Mouse (Mus musculus) mammary gland, adult 2 months (tissue): ENCODE results near the gene Cdca8. TPM values are rescaled to one million over a fixed set of nuclear protein-coding genes. Genes with fewer than 3 reads are reported as not detected.

Source experiments
- polyA plus RNA-seq: library from polyadenylated mRNA; depleted of rRNA; stranded (reverse); fragments of >200 nt; gene quantifications from 2 replicates; pipeline ENCODE4 v1.2.3, GENCODE M21; 2012; ENCODE audit warnings: low replicate concordance; rRNA removed

The Cdca8 gene
- polyA plus RNA-seq: 2.2 and 5.8 TPM in 2 replicates

DNA sequence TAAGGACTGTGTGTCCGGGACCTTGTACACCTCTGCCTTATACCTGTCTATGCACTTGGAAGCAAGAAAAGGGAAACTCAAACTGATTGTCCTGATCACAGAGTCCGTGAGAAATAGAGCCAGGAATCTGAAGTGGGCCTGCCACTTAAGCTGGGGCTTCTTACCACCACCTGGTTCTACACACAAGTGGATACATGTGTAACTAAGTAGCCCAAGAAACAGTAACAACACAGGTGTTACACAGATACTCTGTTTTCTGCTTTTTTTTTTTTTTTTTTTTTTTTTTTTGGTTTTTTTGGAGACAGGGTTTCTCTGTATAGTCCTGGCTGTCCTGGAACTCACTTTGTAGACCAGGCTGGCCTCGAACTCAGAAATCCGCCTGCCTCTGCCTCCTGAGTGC lies at the start of gene Cdca8:
Gene Cdca8 (minus strand): TSS at position 101 of the 400 bp plus-strand sequence.

DNA sequence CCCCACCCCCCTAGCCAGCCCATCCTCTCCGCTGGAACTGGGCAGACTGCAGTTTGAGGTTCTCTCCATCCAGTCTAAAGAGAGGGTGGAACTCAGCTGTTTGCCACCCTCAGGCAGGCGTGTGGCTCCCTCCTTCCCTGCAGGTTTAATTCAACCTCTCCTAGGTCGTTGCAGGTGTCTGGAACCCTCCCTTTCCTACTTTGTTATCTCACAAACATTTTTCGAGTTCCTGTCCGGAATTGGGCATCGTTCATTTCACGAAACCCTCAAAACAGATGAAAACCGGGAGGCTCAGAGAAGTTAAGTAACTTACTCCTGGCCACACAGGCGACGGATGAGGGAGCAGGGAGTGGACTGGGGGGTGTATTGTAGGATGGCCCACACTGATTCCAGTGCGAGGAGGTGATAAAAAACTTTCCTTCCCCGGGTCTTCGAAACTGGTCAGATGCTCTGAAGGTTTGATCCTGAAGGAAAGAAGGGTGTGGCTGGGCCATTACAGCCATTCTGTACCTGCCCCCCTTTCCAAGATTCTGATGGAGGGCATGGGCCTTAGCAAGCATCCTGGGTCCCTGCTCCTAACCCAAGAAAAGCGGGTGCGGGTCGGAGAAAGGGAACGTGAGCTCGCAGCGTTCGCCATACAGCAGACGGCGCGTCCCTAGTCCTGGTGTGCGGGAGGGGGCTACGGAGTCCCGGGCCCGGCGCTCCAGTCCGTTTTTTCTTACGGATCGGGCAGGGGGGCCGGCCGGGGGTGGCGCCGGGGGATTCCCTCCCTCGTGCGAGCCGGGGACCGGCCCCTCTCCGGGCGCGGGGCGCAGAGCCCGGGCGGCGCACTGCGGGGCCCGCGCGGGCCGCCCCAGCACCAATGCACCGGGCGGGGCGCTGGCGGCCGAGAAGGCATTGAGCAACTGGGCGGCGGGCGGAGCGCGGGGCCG lies 46.8 kb upstream of the Cdca8 start, which contains the start of gene Rspo1:
Gene Rspo1 (plus strand): TSS at position 760 of the 932 bp plus-strand sequence.

GRCm38 (mm10) chr4:124936613-124937471 lies 2.3 kb downstream of the Cdca8 start, which contains the start of gene 9930104L06Rik:
TSS of gene 9930104L06Rik (plus strand) at chr4:124937048.

DNA sequence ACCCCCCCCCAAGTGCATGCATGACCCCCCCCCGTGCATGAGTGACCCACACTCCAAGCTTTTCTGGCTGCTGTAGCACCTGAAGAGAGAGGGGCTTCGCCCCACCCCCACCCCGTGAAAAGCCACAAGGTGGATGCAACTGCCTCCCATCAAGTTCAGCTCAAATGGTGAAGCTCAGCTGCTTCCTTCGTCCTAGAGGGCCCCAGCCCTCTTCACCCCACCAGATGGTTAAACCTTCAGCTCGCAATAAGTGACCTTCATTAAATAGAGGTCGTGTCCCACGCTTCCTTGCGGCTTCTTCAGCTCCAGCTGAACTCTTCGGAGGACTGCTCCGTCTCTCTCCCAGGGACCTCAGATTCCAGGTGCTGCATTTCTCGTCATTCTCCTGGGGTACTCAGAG lies 58.5 kb downstream of the Cdca8 start, which contains the start of gene Epha10:
Gene Epha10 (plus strand): TSS at position 301 of the 400 bp plus-strand sequence.

Other genes starting within 250 kb of the Cdca8 start
- 2.9 and 5.9 TPM in 2 replicates for gene Utp11, start 245.7 kb downstream of the Cdca8 start, polyA plus RNA-seq
- 41.5 and 102 TPM in 2 replicates for gene Fhl3, start 238.6 kb downstream of the Cdca8 start, polyA plus RNA-seq
- gene Sf3a3, start 224.5 kb downstream of the Cdca8 start, polyA plus RNA-seq: 7.8 and 11.2 TPM in 2 replicates
- 31.4 and 60.4 TPM in 2 replicates for gene Inpp5b, start 197.5 kb downstream of the Cdca8 start, polyA plus RNA-seq
- gene Mtf1, start 137.2 kb downstream of the Cdca8 start, polyA plus RNA-seq: 7.1 and 8.2 TPM in 2 replicates
- 32.9 and 51.7 TPM in 2 replicates for gene Yrdc, start 88.6 kb downstream of the Cdca8 start, polyA plus RNA-seq
- 36.2 and 51.3 TPM in 2 replicates for gene 1110065P20Rik, start 88.1 kb downstream of the Cdca8 start, polyA plus RNA-seq
- 0.99 and 1.1 TPM in 2 replicates for gene Maneal, start 77.1 kb downstream of the Cdca8 start, polyA plus RNA-seq
- 0.09 and 0.11 TPM in 2 replicates for gene Epha10, start 58.4 kb downstream of the Cdca8 start, polyA plus RNA-seq
- 9.7 and 11.8 TPM in 2 replicates for gene 9930104L06Rik, start 2.3 kb downstream of the Cdca8 start, polyA plus RNA-seq
- gene Rspo1, start 47.1 kb upstream of the Cdca8 start, polyA plus RNA-seq: 2.4 and 3.4 TPM in 2 replicates
- 10.1 and 20.9 TPM in 2 replicates for gene Gnl2, start 77.3 kb upstream of the Cdca8 start, polyA plus RNA-seq
- 0.17 TPM in 1 of 2 replicates, not detected in the other for gene Dnali1, start 126.4 kb upstream of the Cdca8 start, polyA plus RNA-seq
- gene Snip1, start 127.4 kb upstream of the Cdca8 start, polyA plus RNA-seq: 8.2 and 10.9 TPM in 2 replicates
- gene Meaf6, start 145.8 kb upstream of the Cdca8 start, polyA plus RNA-seq: 10.8 and 20.1 TPM in 2 replicates
- 15.6 and 26.2 TPM in 2 replicates for gene Zc3h12a, start 188.5 kb upstream of the Cdca8 start, polyA plus RNA-seq